Mouse (Mus musculus): ENCODE measurements around the gene Trak1. TPM values are rescaled to one million over a fixed set of nuclear protein-coding genes. Genes with fewer than 3 reads are reported as not detected.

The Trak1 gene
- polyA plus RNA-seq, 1 experiment from 2014 or later = 60.0 TPM

DNA sequence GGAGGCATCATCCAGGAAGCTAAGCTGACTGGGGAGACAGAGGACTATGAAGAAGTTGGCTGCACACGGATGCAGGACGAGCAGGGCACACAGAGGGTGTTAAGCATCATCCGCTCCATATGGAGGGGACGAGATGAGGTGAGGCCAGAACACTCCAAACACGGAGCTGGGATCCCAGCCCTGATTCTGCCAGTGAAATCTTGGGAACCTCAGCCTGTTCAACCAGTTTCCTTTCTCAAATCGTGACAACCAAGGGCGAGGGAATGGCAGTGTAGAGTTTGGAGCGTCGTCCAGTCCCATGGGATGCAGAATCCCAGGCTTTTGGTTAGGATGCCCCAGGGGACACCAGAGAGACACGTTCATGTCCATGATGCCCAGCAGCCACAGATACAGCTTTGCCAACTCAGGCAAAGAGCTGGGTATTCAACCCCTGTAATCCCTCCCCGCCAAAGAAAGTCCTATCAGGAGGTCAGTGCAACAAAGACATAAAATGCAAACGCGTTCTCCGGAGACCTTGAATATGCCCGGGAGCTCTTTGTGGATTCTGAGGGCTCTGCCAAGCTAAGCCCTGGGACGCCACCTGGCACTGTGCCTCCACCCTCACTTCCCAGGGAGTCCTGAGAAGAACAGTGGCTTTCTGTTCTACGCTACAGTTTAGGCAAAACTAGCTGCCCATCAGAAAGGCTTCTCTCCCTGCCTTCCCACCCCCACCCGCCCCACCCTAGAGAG is 69.0 kb downstream of the Trak1 start:
- Histone ChIP-seq H3K27me3 (ENCODE audit: control insufficient read depth, insufficient read depth, low read length) (no peaks in the 10 kb centered on the region), H3K27ac (ENCODE audit: low read depth, low read length) (peak overlapping the region; percentile 77), H3K4me2 (ENCODE audit: low read depth, low read length) (0 out of 2 replicates have a peak overlapping the region, but pooled peaks have one; percentile 33), H3K36me3 (ENCODE audit: control insufficient read depth, insufficient read depth, low read length) (no peaks in the 10 kb centered on the region), H3K4me1 (ENCODE audit: control insufficient read depth, insufficient read depth, low read length) (peaks cover 19% of the 10 kb centered on the region), H3K4me3 (ENCODE audit: low read depth, low read length) (no peak overlapping the region), H3K9ac (replicated peaks; ENCODE audit: low read depth, low read length) (0 out of 2 replicates have a peak overlapping the region, but pooled peaks have one; percentile 21), H3K9me3 (ENCODE audit: control insufficient read depth, low read length) (no peaks in the 10 kb centered on the region)
- peak; percentile 62 for ATAC-seq (ENCODE audit: low read depth)
- WGBS = 41% methylated on average over 18 of the region's 18 CpGs

GRCm38 (mm10) chr9:121366864-121367245 is 69.6 kb downstream of the Trak1 start:
- H3K9me3 ChIP-seq (ENCODE audit: control insufficient read depth, low read length) = no peaks in the 10 kb centered on the region
- peak; percentile 12 for ATAC-seq (ENCODE audit: low read depth)
- H3K4me3 ChIP-seq (ENCODE audit: low read depth, low read length) = peak overlapping the region; percentile 21; the same call in 1 of the 2 replicates
- H3K27me3 ChIP-seq (ENCODE audit: control insufficient read depth, insufficient read depth, low read length) = no peaks in the 10 kb centered on the region
- no peaks in the 10 kb centered on the region for H3K36me3 ChIP-seq (ENCODE audit: control insufficient read depth, insufficient read depth, low read length)
- 53% methylated on average over 12 of the region's 12 CpGs for WGBS
- H3K4me2 ChIP-seq (ENCODE audit: low read depth, low read length) = peak overlapping the region; percentile 33; the same call in 1 of the 2 replicates
- peak overlapping the region; percentile 77 for H3K27ac ChIP-seq (ENCODE audit: low read depth, low read length)
- peak overlapping the region; percentile 21; the same call in 1 of the 2 replicates for H3K9ac ChIP-seq (replicated peaks; ENCODE audit: low read depth, low read length)
- peaks cover 24% of the 10 kb centered on the region for H3K4me1 ChIP-seq (ENCODE audit: control insufficient read depth, insufficient read depth, low read length)

DNA sequence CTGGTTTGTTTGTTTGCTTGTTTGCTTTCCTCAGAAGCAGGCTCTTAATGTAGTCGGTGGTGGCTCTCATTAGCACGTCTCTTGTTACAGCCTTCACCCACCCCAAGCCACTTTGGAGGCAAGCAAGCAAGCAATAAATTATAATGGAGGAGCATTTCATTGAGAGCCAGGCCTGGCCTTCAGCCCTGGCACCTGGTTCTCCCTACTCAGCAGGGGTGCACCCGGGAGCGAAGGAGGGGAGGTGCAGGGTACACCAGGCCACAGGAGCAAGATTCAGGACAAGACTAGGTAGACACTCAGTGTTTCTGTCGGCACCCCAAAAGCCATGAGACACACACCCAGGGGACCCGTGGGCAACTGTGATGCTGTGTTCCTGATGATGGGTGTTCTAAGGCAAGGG is 72.3 kb downstream of the Trak1 start:
- peaks cover 44% of the 10 kb centered on the region for H3K4me1 ChIP-seq (ENCODE audit: control insufficient read depth, insufficient read depth, low read length)
- WGBS = 40% methylated on average over 6 of the region's 6 CpGs
- H3K4me2 ChIP-seq (ENCODE audit: low read depth, low read length) = no peak overlapping the region
- H3K9ac ChIP-seq (replicated peaks; ENCODE audit: low read depth, low read length) = no peak overlapping the region; the same call in 1 of the 2 replicates
- H3K9me3 ChIP-seq (ENCODE audit: control insufficient read depth, low read length) = no peaks in the 10 kb centered on the region
- H3K27ac ChIP-seq (ENCODE audit: low read depth, low read length) = no peak overlapping the region
- no peak for ATAC-seq (ENCODE audit: low read depth)
- H3K4me3 ChIP-seq (ENCODE audit: low read depth, low read length) = no peak overlapping the region
- no peaks in the 10 kb centered on the region for H3K36me3 ChIP-seq (ENCODE audit: control insufficient read depth, insufficient read depth, low read length)
- no peaks in the 10 kb centered on the region for H3K27me3 ChIP-seq (ENCODE audit: control insufficient read depth, insufficient read depth, low read length)

DNA sequence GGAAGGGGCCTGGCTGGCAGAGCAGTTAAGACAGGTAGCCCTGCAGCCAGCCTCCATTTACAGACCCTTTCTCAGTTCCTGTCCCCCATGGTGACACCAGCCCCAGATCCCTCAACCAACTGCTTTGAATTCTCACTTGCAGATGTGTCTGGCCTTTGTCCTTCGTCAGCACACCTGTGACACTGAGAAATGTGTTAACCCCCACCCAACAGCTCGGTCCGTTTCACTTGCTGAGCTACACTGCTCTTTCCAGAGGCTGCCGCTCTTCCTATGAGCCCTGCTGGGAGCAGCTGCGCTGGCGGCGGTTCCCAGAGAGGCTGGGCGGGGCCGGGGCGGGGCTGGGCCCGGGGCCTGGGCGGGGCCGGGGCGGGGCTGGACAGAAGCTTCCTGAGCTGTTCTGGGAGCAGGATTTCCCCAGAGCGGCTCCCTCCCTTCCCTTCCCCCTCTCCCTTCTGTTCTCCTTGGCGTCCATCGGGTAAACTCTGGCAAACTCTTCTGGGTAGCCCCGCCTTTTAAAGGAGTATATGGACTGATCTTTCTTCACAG is 74.1 kb downstream of the Trak1 start:
- Histone ChIP-seq H3K27me3 (ENCODE audit: control insufficient read depth, insufficient read depth, low read length) (no peaks in the 10 kb centered on the region), H3K27ac (ENCODE audit: low read depth, low read length) (peak overlapping the region; percentile 85), H3K9me3 (ENCODE audit: control insufficient read depth, low read length) (no peaks in the 10 kb centered on the region), H3K36me3 (ENCODE audit: control insufficient read depth, insufficient read depth, low read length) (no peaks in the 10 kb centered on the region), H3K4me3 (ENCODE audit: low read depth, low read length) (peak overlapping the region; percentile 21), H3K9ac (replicated peaks; ENCODE audit: low read depth, low read length) (peak overlapping the region; percentile 39), H3K4me2 (ENCODE audit: low read depth, low read length) (peak overlapping the region; percentile 46), H3K4me1 (ENCODE audit: control insufficient read depth, insufficient read depth, low read length) (peaks cover 32% of the 10 kb centered on the region)
- peak; percentile 79 for ATAC-seq (ENCODE audit: low read depth)
- WGBS = 4% methylated on average over 18 of the region's 18 CpGs

DNA sequence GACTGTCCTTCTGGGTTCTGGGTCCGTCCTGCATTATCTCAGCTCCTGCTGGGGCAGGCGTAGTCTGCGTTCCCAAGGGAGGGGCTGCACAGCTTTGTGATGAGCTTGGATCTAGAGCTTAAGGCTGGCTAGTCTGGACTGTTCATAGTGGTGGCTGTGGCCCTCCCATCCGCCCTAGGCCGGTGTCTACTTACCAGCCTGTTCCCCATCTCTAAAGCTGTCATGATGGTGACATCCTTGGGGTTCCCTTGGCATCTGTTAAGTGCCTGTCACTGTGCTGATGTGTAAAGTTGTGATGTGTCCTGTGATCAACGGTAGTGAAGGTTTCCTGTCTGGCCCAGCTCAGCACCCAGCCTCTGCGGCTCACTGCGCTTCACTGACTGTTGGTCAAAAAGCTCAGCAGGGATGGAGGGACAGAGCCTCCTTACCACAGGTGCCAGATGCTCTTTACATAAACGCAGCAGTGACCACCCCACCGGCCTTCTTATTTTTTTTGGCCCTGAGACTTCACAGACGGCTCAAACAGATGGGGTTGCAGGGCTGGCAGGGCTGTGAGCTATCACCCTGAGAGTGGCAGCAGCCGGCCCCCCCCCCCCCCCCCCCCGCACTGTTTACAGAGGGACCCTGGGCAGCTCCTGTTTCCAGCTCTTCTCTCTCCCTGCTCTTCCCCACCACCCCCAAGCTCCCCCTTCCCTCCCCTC is 74.8 kb downstream of the Trak1 start:
- Histone ChIP-seq H3K4me1 (ENCODE audit: control insufficient read depth, insufficient read depth, low read length) (peaks cover 32% of the 10 kb centered on the region), H3K4me3 (ENCODE audit: low read depth, low read length) (peak overlapping the region; percentile 21), H3K27me3 (ENCODE audit: control insufficient read depth, insufficient read depth, low read length) (no peaks in the 10 kb centered on the region), H3K9ac (replicated peaks; ENCODE audit: low read depth, low read length) (peak overlapping the region; percentile 39), H3K4me2 (ENCODE audit: low read depth, low read length) (peak overlapping the region; percentile 46), H3K9me3 (ENCODE audit: control insufficient read depth, low read length) (no peaks in the 10 kb centered on the region), H3K27ac (ENCODE audit: low read depth, low read length) (peak overlapping the region; percentile 85), H3K36me3 (ENCODE audit: control insufficient read depth, insufficient read depth, low read length) (no peaks in the 10 kb centered on the region)
- ATAC-seq (ENCODE audit: low read depth) = peak; percentile 52
- WGBS = 9% methylated on average over 12 of the region's 13 CpGs

GRCm38 (mm10) chr9:121373107-121373506 is 75.8 kb downstream of the Trak1 start:
- ATAC-seq (ENCODE audit: low read depth) = no peak
- H3K4me2 ChIP-seq (ENCODE audit: low read depth, low read length) = no peak overlapping the region
- no peak overlapping the region for H3K9ac ChIP-seq (replicated peaks; ENCODE audit: low read depth, low read length)
- no peaks in the 10 kb centered on the region for H3K27me3 ChIP-seq (ENCODE audit: control insufficient read depth, insufficient read depth, low read length)
- no peaks in the 10 kb centered on the region for H3K9me3 ChIP-seq (ENCODE audit: control insufficient read depth, low read length)
- no peak overlapping the region for H3K27ac ChIP-seq (ENCODE audit: low read depth, low read length)
- H3K4me1 ChIP-seq (ENCODE audit: control insufficient read depth, insufficient read depth, low read length) = peaks cover 32% of the 10 kb centered on the region
- 36% methylated on average over 13 of the region's 13 CpGs for WGBS
- no peaks in the 10 kb centered on the region for H3K36me3 ChIP-seq (ENCODE audit: control insufficient read depth, insufficient read depth, low read length)
- H3K4me3 ChIP-seq (ENCODE audit: low read depth, low read length) = no peak overlapping the region

DNA sequence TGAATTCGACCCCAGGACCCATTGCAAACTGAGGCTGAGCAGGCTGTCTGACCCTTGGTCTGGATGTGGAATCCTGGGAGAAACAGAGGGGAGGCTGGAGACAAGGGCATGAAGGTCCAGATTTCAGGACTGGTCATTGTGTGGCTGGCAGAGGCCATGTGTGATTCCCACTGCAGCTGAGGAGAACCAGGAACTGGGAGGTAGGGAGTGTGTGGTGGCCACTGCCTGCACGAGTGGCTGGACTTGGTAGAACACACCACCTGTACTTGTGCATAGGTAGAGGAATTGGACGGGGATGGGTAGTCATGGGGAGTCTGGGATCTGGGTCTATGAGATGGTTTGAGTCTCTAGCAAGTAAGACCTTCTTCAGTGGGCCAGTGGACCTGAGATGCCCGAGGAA is 76.2 kb downstream of the Trak1 start:
- H3K4me1 ChIP-seq (ENCODE audit: control insufficient read depth, insufficient read depth, low read length) = peaks cover 32% of the 10 kb centered on the region
- WGBS = 61% methylated on average over 4 of the region's 4 CpGs
- H3K36me3 ChIP-seq (ENCODE audit: control insufficient read depth, insufficient read depth, low read length) = no peaks in the 10 kb centered on the region
- no peaks in the 10 kb centered on the region for H3K27me3 ChIP-seq (ENCODE audit: control insufficient read depth, insufficient read depth, low read length)
- H3K9me3 ChIP-seq (ENCODE audit: control insufficient read depth, low read length) = no peaks in the 10 kb centered on the region
- no peak overlapping the region for H3K4me2 ChIP-seq (ENCODE audit: low read depth, low read length)
- H3K27ac ChIP-seq (ENCODE audit: low read depth, low read length) = no peak overlapping the region
- no peak overlapping the region for H3K4me3 ChIP-seq (ENCODE audit: low read depth, low read length)
- no peak for ATAC-seq (ENCODE audit: low read depth)
- no peak overlapping the region for H3K9ac ChIP-seq (replicated peaks; ENCODE audit: low read depth, low read length)

- WGBS = 26% methylated on average over 9 of the region's 9 CpGs
- peak; percentile 49; the same call in 1 of the 2 replicates for ATAC-seq (ENCODE audit: low read depth)
- H3K9ac ChIP-seq (replicated peaks; ENCODE audit: low read depth, low read length) = no peak overlapping the region
- no peak overlapping the region for H3K4me2 ChIP-seq (ENCODE audit: low read depth, low read length)
- H3K36me3 ChIP-seq (ENCODE audit: control insufficient read depth, insufficient read depth, low read length) = no peaks in the 10 kb centered on the region
- no peak overlapping the region for H3K27ac ChIP-seq (ENCODE audit: low read depth, low read length)
- H3K4me3 ChIP-seq (ENCODE audit: low read depth, low read length) = no peak overlapping the region
- H3K9me3 ChIP-seq (ENCODE audit: control insufficient read depth, low read length) = no peaks in the 10 kb centered on the region
- H3K27me3 ChIP-seq (ENCODE audit: control insufficient read depth, insufficient read depth, low read length) = no peaks in the 10 kb centered on the region
- peaks cover 32% of the 10 kb centered on the region for H3K4me1 ChIP-seq (ENCODE audit: control insufficient read depth, insufficient read depth, low read length)
These were observed 77.0 kb downstream of the Trak1 start for GRCm38 (mm10) chr9:121374076-121374863.
